Mouse (Mus musculus) intestine, postnatal 0 days (tissue): ENCODE measurements at regions not wholly inside any gene's neighbourhood (a gene's known extent, or its start where the extent isn't known, plus 50 kb on each side); places are given as distances from the start of the nearest gene placed in this dataset.

Experiments used
- ATAC-seq: fragments of 200-750 bp; cut with Nextera tagmentation; 2 replicates; pipeline ENCODE4 v1.8.0; 2017; ENCODE audit warnings: mild to moderate bottlenecking, moderate TSS enrichment, moderate library complexity
- H3K27ac ChIP-seq: fragments of 300-500 bp; sonication (generic); 2 replicates; pipeline ENCODE4 v1.5.1; 2014; ENCODE audit warnings: mild to moderate bottlenecking, low read depth, low read length, moderate library complexity
- H3K27me3 ChIP-seq: fragments of 300-500 bp; sonication (generic); replicated peaks from 2 replicates; pipeline ENCODE4 v1.6.1; 2014; ENCODE audit warnings: low read length, mixed read lengths; ENCODE audit not compliant: control insufficient read depth, insufficient read depth
- H3K36me3 ChIP-seq: fragments of 300-500 bp; sonication (generic); 2 replicates; pipeline ENCODE4 v1.6.1; 2014; ENCODE audit warnings: mild to moderate bottlenecking, moderate library complexity; ENCODE audit not compliant: control insufficient read depth, insufficient read depth
- H3K4me1 ChIP-seq: fragments of 300-500 bp; sonication (generic); replicated peaks from 2 replicates; pipeline ENCODE4 v1.6.1; 2014; ENCODE audit warnings: antibody characterized with exemption, low read length, mixed read lengths; ENCODE audit not compliant: control insufficient read depth, insufficient read depth
- H3K4me2 ChIP-seq: fragments of 300-500 bp; sonication (generic); replicated peaks from 2 replicates; pipeline ENCODE4 v1.6.1; 2014; ENCODE audit warnings: low read depth, mild to moderate bottlenecking, moderate library complexity
- H3K4me3 ChIP-seq: fragments of 300-500 bp; sonication (generic); 2 replicates; pipeline ENCODE4 v1.5.1; 2014; ENCODE audit warnings: low read depth, low read length
- H3K9ac ChIP-seq: fragments of 300-500 bp; sonication (generic); 2 replicates; pipeline ENCODE4 v1.6.1; 2014; ENCODE audit warnings: mild to moderate bottlenecking, low read depth, low read length
- H3K9me3 ChIP-seq: fragments of 300-500 bp; sonication (generic); 2 replicates; pipeline ENCODE4 v1.6.1; 2016; ENCODE audit warnings: mixed run types; ENCODE audit not compliant: control insufficient read depth
- CTCF ChIP-seq: sonication (generic); IDR thresholded peaks from 2 replicates; pipeline ENCODE4 v1.5.1; 2016; ENCODE audit warnings: low read depth, mild to moderate bottlenecking, control low read depth, antibody characterized with exemption, moderate library complexity
- WGBS: fragments of 180-500 bp; shearing (Covaris S2); extraction: QIAGEN DNeasy Blood & Tissue Kit; methylation state at CpG from one replicate; pipeline ENCODE4 v1.1.7; 2014; 5-methylcytosine and 5-hydroxymethylcytosine counted together

GRCm38 (mm10) chr6:16064691-16065090, 344.2 kb downstream of the Mdfic start:
- TF ChIP-seq CTCF: no peak
- H3K36me3 ChIP-seq: no peaks in the 10 kb centered on the region
- H3K27ac ChIP-seq: no peak overlapping the region
- WGBS: 85% methylated on average over 8 of the region's 8 CpGs
- no peaks in the 10 kb centered on the region for H3K27me3 ChIP-seq
- H3K4me2 ChIP-seq: no peak overlapping the region
- no peak overlapping the region for H3K9ac ChIP-seq
- no peak for ATAC-seq
- H3K4me3 ChIP-seq: no peak overlapping the region
- H3K9me3 ChIP-seq: no peaks in the 10 kb centered on the region
- H3K4me1 ChIP-seq: no peaks in the 10 kb centered on the region

DNA sequence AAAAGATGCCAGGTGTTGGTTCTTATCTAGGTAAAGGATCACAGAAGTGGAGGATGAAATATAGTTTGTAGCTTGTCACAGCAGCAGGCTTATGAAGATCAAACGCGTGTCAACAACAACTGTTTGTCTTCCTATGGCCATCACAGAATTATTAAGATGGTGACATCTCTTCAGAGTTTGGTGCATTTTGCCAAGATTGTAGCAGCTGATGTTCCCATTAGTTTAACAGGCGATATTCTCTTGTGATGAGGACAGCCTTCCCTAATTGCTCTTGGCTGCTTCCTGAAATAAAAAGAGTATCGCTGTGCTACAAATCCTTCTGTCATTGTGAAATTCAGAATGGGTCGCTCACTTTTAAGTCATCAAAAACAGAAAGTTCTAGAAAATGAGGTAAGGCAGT, 344.7 kb downstream of the Mdfic start:
- 75% methylated on average over 5 of the region's 5 CpGs for WGBS
- no peak overlapping the region for H3K27ac ChIP-seq
- H3K36me3 ChIP-seq: no peaks in the 10 kb centered on the region
- H3K4me2 ChIP-seq: no peak overlapping the region
- H3K9ac ChIP-seq: no peak overlapping the region
- no peaks in the 10 kb centered on the region for H3K27me3 ChIP-seq
- no peak overlapping the region for H3K4me3 ChIP-seq
- H3K4me1 ChIP-seq: no peaks in the 10 kb centered on the region
- no peaks in the 10 kb centered on the region for H3K9me3 ChIP-seq
- no peak for ATAC-seq
- no peak for TF ChIP-seq CTCF

- no peak for TF ChIP-seq CTCF
- no peak overlapping the region for H3K4me3 ChIP-seq
- no peaks in the 10 kb centered on the region for H3K4me1 ChIP-seq
- WGBS: 82% methylated on average over 2 of the region's 2 CpGs
- no peak overlapping the region for H3K27ac ChIP-seq
- H3K27me3 ChIP-seq: no peaks in the 10 kb centered on the region
- no peak overlapping the region for H3K9ac ChIP-seq
- H3K9me3 ChIP-seq: no peaks in the 10 kb centered on the region
- H3K36me3 ChIP-seq: no peaks in the 10 kb centered on the region
- no peak overlapping the region for H3K4me2 ChIP-seq
- ATAC-seq: no peak
These were observed 355.8 kb downstream of the Mdfic start for GRCm38 (mm10) chr6:16076266-16076665.

DNA sequence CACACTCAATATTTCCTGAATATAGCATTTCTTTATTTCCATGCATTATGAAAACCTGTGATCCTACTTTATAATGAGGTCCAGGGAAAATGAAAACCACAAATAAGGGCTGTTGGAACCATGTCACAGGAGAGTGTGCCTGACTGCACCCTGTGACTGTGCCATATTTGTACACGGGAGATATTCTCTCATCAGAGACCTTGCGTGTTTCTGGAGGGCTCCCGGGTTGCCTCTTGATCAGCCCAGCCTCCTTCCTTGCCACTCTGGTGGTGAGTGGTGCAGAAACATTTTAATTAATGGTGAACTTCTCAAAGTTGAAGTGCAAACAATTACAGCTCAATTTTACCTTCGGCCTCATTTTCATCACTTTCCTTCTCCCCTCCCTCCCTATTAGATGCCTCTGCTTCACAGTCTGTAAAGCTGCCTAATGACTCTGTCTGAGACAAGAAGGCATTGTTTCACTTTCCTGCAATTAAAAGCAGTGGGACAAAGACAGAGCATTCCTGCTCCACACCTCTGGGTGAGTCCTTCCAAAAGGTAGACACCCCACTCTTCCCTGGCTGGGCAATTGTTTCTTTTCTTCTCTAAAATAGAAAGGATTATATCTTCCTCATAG, 356.8 kb downstream of the Mdfic start:
- H3K36me3 ChIP-seq: no peaks in the 10 kb centered on the region
- no peak overlapping the region for H3K4me3 ChIP-seq
- WGBS: 75% methylated on average over 4 of the region's 4 CpGs
- H3K27ac ChIP-seq: no peak overlapping the region
- no peaks in the 10 kb centered on the region for H3K27me3 ChIP-seq
- no peak for ATAC-seq
- H3K9ac ChIP-seq: no peak overlapping the region
- H3K4me2 ChIP-seq: no peak overlapping the region
- no peak for TF ChIP-seq CTCF
- H3K9me3 ChIP-seq: no peaks in the 10 kb centered on the region
- no peaks in the 10 kb centered on the region for H3K4me1 ChIP-seq

DNA sequence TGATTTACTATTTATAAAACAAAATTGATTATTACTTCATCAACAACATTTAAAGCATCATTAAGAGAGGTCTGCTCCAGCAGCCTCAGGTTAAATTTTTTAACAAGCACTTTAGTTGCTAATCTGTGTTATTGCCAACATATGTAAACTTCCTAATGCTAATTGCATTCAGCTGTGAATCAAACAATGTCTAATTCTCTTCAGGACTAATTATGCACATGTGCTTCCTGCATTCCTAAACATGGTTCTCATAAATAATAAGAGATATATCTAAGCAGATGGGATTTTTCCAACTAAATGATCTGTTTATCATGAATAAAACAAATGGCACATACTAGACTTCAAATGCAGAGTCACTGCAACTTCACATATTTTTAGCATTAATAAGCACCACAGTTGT, 357.5 kb downstream of the Mdfic start:
- Histone ChIP-seq H3K4me1 (no peaks in the 10 kb centered on the region), H3K9ac (no peak overlapping the region), H3K36me3 (no peaks in the 10 kb centered on the region), H3K4me3 (no peak overlapping the region), H3K27me3 (no peaks in the 10 kb centered on the region), H3K9me3 (no peaks in the 10 kb centered on the region), H3K4me2 (no peak overlapping the region), H3K27ac (no peak overlapping the region)
- TF ChIP-seq CTCF: no peak
- ATAC-seq: no peak

DNA sequence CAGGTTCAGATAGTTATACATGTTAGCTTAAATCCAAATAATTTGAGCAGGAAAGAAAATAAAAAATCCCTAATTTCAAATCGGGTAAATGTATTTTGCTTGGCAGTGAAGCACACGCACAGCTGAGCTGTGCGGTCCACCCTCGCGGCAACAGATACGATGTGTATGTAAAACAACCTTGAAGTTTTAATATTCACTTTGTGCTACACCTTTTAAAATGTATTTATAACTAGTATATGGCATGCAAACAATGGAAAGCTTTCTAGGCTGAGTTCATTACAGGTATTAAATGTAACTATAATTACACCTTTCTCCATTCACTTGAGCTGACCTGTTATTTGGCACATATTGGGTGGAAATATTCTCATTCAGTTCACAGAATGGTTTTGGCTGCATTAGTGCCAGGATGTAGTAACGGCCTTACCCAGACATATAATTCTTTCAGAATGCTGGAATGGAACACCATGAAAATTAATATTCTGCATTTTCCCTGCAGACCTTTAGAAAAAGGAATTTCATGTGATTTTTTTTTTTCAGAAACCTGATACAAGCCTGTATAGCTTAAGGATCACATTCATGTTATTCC, 366.6 kb downstream of the Mdfic start:
- H3K4me3 ChIP-seq: no peak overlapping the region
- ATAC-seq: no peak
- H3K36me3 ChIP-seq: no peaks in the 10 kb centered on the region
- no peaks in the 10 kb centered on the region for H3K4me1 ChIP-seq
- no peaks in the 10 kb centered on the region for H3K27me3 ChIP-seq
- no peak overlapping the region for H3K27ac ChIP-seq
- 87% methylated on average over 7 of the region's 7 CpGs for WGBS
- no peak overlapping the region for H3K9ac ChIP-seq
- H3K4me2 ChIP-seq: no peak overlapping the region
- TF ChIP-seq CTCF: no peak
- no peaks in the 10 kb centered on the region for H3K9me3 ChIP-seq

- no peak for ATAC-seq
- no peaks in the 10 kb centered on the region for H3K9me3 ChIP-seq
These were observed 378.3 kb downstream of the Mdfic start for GRCm38 (mm10) chr6:16098761-16099160.

More at GRCm38 (mm10) chr6:16098761-16099160, 378.3 kb downstream of the Mdfic start:
- no peaks in the 10 kb centered on the region for H3K27me3 ChIP-seq
- H3K4me1 ChIP-seq: no peaks in the 10 kb centered on the region
- H3K4me2 ChIP-seq: no peak overlapping the region
- no peaks in the 10 kb centered on the region for H3K36me3 ChIP-seq
- no peak overlapping the region for H3K27ac ChIP-seq
- H3K4me3 ChIP-seq: no peak overlapping the region
- no peak for TF ChIP-seq CTCF
- no peak overlapping the region for H3K9ac ChIP-seq
